Mouse (Mus musculus) heart, embryonic 14.5 days (tissue): ENCODE measurements around the gene Cd27. TPM values are rescaled to one million over a fixed set of nuclear protein-coding genes. Genes with fewer than 3 reads are reported as not detected.
A peak's percentile ranks its signal among the peaks of the same experiment; 100 is the strongest.

Source experiments
- ATAC-seq: fragments of 200-750 bp; cut with Nextera tagmentation; 2 replicates; pipeline ENCODE4 v1.8.0; 2017; ENCODE audit warnings: low read depth, moderate TSS enrichment; ENCODE audit not compliant: insufficient number of reproducible peaks, insufficient read depth, low FRiP score
- H3K27ac ChIP-seq, 2 experiments: fragments of 200-500 bp in 1 of 2; fragments of 300-500 bp in 1 of 2; sonication (generic) in 1 of 2; replicated peaks in 1 of 2; 2 replicates each; pipeline ENCODE4 v1.5.1; 2012 to 2014; ENCODE audit warnings: low read depth in 2 of 2, low read length in 2 of 2, control low read depth in 1 of 2, mild to moderate bottlenecking in 1 of 2, mixed read lengths in 1 of 2; ENCODE audit not compliant: control insufficient read depth in 1 of 2, insufficient read depth in 1 of 2
- H3K27me3 ChIP-seq: fragments of 300-500 bp; sonication (generic); 2 replicates; pipeline ENCODE4 v1.6.1; 2014; ENCODE audit warnings: mild to moderate bottlenecking, low read length, control low read depth; ENCODE audit not compliant: control insufficient read depth, insufficient read depth
- H3K36me3 ChIP-seq: fragments of 300-500 bp; sonication (generic); 2 replicates; pipeline ENCODE4 v1.6.1; 2014; ENCODE audit warnings: mild to moderate bottlenecking, control low read depth, low read length, mixed read lengths; ENCODE audit not compliant: control insufficient read depth, insufficient read depth
- H3K4me1 ChIP-seq, 2 experiments: fragments of 200-500 bp in 1 of 2; fragments of 300-500 bp in 1 of 2; sonication (generic) in 1 of 2; 2 replicates each; pipeline ENCODE4 v1.6.1; 2012 to 2014; ENCODE audit warnings: low read length in 2 of 2, control low read depth in 1 of 2, mixed read lengths in 1 of 2; ENCODE audit not compliant: control insufficient read depth in 2 of 2, insufficient read depth in 2 of 2
- H3K4me2 ChIP-seq: fragments of 300-500 bp; sonication (generic); 2 replicates; pipeline ENCODE4 v1.6.1; 2014; ENCODE audit warnings: mild to moderate bottlenecking, low read length
- H3K4me3 ChIP-seq, 2 experiments: fragments of 200-500 bp in 1 of 2; fragments of 300-500 bp in 1 of 2; sonication (generic) in 1 of 2; 2 replicates each; pipeline ENCODE4 v1.5.1; 2012 to 2014; ENCODE audit warnings: low read length in 2 of 2, mild to moderate bottlenecking in 2 of 2, control low read depth in 1 of 2, low read depth in 1 of 2, moderate library complexity in 1 of 2; ENCODE audit not compliant: control insufficient read depth in 1 of 2, insufficient read depth in 1 of 2
- H3K9ac ChIP-seq: fragments of 300-500 bp; sonication (generic); 2 replicates; pipeline ENCODE4 v1.6.1; 2014; ENCODE audit warnings: mild to moderate bottlenecking, low read length
- H3K9me3 ChIP-seq: fragments of 300-500 bp; sonication (generic); 2 replicates; pipeline ENCODE4 v1.6.1; 2016; ENCODE audit warnings: low read length, control low read depth; ENCODE audit not compliant: control insufficient read depth
- WGBS: fragments of 180-500 bp; shearing (Covaris S2); extraction: QIAGEN DNeasy Blood & Tissue Kit; methylation state at CpG from one replicate; pipeline ENCODE4 v1.1.7; 2014; 5-methylcytosine and 5-hydroxymethylcytosine counted together
- polyA plus RNA-seq: library from polyadenylated mRNA; unstranded; fragments of >200 nt; fragmentation: Nextera tagmentation; extraction: Ambion mirVana; gene quantifications from 2 replicates; pipeline ENCODE4 v1.2.1, GENCODE M21; 2014

The Cd27 gene
- polyA plus RNA-seq, 1 experiment from 2014 or later: 2.5 TPM

DNA sequence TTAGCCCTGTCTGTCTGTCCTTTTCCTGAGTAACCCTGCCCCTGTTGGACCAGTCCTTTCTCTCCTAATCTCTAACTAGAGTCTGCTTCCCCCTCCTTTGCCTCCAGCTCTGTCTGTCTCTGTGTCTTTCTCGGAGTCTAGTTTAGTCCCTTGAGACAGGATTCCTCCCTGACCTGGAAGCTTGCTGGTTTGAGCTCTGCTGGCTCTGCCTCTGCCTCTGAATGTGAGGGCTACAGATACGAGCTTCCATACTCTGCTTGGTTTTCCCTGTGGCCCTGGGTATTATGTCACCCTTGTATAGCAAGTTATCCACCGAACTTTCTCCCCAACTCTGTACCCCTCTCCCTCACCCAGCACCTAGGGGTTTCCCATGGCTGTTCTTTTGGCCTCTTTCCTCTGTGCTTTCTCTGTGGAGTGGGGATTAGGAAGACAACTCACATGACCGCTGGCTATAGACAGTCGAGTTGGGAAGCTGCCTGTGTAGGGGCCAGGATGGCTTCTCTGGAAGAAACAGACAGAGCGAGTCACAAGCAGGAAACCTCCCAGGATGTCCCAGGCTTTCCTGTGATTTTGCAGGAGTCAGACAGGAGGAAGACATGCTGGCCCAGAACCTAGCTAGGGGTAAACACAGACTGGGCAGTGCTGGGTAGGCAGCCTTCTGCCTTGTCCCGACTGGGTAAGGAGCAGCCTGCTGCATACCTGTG, 2.8 kb downstream of the Cd27 start:
- no peak overlapping the region for H3K4me3 ChIP-seq
- no peaks in the 10 kb centered on the region for H3K9me3 ChIP-seq
- peak overlapping the region; percentile 47 to 51; a peak in 2 of 4 replicates for H3K27ac ChIP-seq
- 40% methylated on average over 7 of the region's 7 CpGs for WGBS
- peaks cover 16 to 21% of the 10 kb centered on the region in 2 experiments for H3K4me1 ChIP-seq
- H3K36me3 ChIP-seq: no peaks in the 10 kb centered on the region
- peak overlapping the region; percentile 31; the same call in 1 of the 2 replicates for H3K4me2 ChIP-seq
- no peaks in the 10 kb centered on the region for H3K27me3 ChIP-seq
- peak overlapping the region; percentile 25; the same call in 1 of the 2 replicates for H3K9ac ChIP-seq
- ATAC-seq: no peak

- no peaks in the 10 kb centered on the region for H3K36me3 ChIP-seq
- H3K9ac ChIP-seq: no peak overlapping the region
- H3K4me3 ChIP-seq: no peak overlapping the region
- H3K4me2 ChIP-seq: peak overlapping the region; percentile 96
- H3K9me3 ChIP-seq: no peaks in the 10 kb centered on the region
- H3K4me1 ChIP-seq: peaks cover 16 to 21% of the 10 kb centered on the region in 2 experiments
- no peak for ATAC-seq
- whole genome bisulfite sequencing: 67% methylated on average over 6 of the region's 6 CpGs
- H3K27ac ChIP-seq: peak overlapping the region in 1 of 2 experiments; percentile 80; a peak in 2 of 4 replicates
- H3K27me3 ChIP-seq: no peaks in the 10 kb centered on the region
These were observed 4.3 kb downstream of the Cd27 start for GRCm38 (mm10) chr6:125232516-125232915.

- peaks cover 16 to 21% of the 10 kb centered on the region in 2 experiments for H3K4me1 ChIP-seq
- no peaks in the 10 kb centered on the region for H3K36me3 ChIP-seq
- peak overlapping the region; percentile 80 to 85 for H3K27ac ChIP-seq
- no peaks in the 10 kb centered on the region for H3K27me3 ChIP-seq
- peak overlapping the region; percentile 86 for H3K9ac ChIP-seq
- H3K4me2 ChIP-seq: peak overlapping the region; percentile 96
- 48% methylated on average over 4 of the region's 4 CpGs for WGBS
- ATAC-seq: no peak
- H3K9me3 ChIP-seq: no peaks in the 10 kb centered on the region
- peak overlapping the region; percentile 59 to 82 for H3K4me3 ChIP-seq
These were observed 4.8 kb downstream of the Cd27 start for GRCm38 (mm10) chr6:125232045-125232437.

DNA sequence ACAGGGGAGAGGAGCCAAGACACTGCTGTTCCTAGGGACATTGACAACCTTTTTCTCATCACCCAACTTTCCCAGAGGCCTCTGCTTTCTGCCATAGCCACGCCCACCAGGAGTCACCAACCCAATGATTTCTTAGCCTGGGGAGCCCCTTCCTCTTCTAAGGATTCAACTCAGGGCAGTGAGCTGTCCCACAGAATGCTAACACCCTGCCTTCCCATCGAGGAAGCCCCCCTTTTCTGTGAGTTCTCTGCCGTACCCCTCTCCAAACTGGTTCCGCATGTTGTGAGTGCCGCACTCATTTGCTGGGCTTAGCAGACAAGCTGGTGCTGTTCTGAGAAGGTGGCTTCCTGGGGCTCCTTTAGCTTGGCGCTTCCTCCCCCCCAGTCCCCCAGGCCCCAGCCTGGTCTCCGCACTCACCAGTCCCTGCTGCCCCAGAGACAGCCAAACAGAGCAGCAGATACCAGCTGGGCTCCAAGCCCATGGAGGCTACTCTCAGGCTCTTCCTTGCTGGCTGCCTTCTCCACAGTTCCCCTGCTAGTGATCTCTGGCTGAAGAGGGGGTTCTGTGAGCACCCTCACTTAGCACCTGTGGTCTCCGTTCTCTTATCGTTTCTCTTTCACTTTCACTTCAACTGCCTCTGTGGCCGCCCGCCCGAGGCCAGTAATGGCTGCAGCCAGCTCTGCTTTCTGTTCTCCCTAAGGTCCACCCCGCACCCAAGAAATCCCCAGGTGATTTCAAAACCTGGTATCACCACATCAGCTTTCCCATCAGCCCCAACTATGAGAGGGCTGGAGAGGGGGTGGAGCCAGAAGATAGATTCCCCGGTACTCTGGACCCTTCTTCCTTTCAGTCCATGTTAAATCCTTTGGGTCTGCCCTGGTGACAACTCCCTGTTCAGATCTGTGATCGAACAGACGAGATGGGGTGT, 5.4 kb downstream of the Cd27 start, which contains the start of gene Tapbpl:
Gene Tapbpl, minus strand, starts transcription at position 744 of the 928 bp plus-strand sequence.
- peak; percentile 44; the same call in 1 of the 2 replicates for ATAC-seq
- H3K4me1 ChIP-seq: peaks cover 16 to 21% of the 10 kb centered on the region in 2 experiments
- peak within 1 kb of the TSS; percentile 59 to 82 for H3K4me3 ChIP-seq
- peak within 1 kb of the TSS; percentile 86 for H3K9ac ChIP-seq
- H3K9me3 ChIP-seq: no peaks in the 10 kb centered on the region
- H3K4me2 ChIP-seq: peak within 1 kb of the TSS; percentile 96
- peak within 1 kb of the TSS; percentile 80 to 85 for H3K27ac ChIP-seq
- WGBS: 1% methylated on average over 16 of the region's 16 CpGs
- no peaks in the 10 kb centered on the region for H3K27me3 ChIP-seq
- H3K36me3 ChIP-seq: no peaks in the 10 kb centered on the region

DNA sequence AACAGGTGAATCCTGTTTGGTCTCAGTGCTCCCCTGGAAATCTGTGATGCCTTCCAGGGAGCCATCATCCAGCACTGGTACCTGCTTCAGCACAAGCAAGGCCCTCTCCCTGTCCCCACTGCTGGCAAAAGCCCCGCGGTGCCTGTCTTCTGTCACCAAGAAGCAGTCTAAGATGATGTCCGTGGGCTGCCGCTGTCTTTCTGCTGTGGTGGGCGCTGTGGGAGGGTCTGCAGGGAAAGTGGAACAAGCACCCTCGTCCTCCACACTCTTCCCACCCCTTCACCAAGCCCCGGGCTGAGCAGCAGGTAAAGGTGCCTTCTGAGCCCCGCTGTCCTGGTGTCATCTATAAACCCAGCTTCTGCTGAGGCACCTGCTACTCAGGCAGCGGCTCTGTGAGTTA, 6.2 kb downstream of the Cd27 start:
- no peak for ATAC-seq
- Histone ChIP-seq H3K27me3 (no peaks in the 10 kb centered on the region), H3K4me3 (no peak overlapping the region), H3K27ac (no peak overlapping the region; a peak in 1 of 4 replicates), H3K9ac (peak overlapping the region; percentile 30; the same call in 1 of the 2 replicates), H3K9me3 (no peaks in the 10 kb centered on the region), H3K36me3 (no peaks in the 10 kb centered on the region), H3K4me2 (peak overlapping the region; percentile 96), H3K4me1 (peaks cover 16 to 21% of the 10 kb centered on the region in 2 experiments)
- 53% methylated on average over 9 of the region's 9 CpGs for WGBS

DNA sequence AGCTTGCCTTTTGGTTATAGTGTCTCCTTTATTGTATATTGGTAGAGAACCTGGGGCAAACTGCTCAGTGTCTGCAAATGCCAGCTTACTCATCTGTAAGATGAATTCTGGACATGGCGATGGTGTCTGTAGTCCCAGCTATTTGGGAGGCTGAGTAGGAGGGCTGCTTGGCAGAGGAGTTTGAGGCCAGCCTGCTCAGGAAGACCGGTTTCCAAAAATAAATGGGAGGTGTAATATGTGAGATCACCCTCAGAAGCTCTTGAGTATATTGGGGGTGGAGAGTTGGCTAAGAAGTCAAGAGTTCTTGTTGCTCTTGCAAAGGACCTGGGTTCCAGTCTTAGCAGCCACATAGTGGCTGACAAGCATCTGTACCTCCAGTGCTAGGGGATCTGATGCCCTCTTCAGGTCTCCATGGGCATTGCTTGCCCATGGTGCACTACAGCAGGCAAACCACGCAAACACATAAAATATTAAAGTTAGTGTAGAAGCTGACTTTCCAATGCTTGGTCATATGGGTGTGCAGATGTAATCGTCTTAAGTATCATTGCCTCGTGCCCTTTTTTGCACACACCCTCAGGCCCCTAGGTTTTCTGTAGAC, 11.2 kb downstream of the Cd27 start:
- H3K27ac ChIP-seq: no peak overlapping the region
- no peaks in the 10 kb centered on the region for H3K9me3 ChIP-seq
- no peak for ATAC-seq
- H3K36me3 ChIP-seq: peaks cover 12% of the 10 kb centered on the region; the same call in 1 of the 2 replicates
- H3K4me3 ChIP-seq: no peak overlapping the region
- H3K4me1 ChIP-seq: peaks cover 0 to 5% of the 10 kb centered on the region in 2 experiments; a peak in 3 of 4 replicates
- H3K27me3 ChIP-seq: no peaks in the 10 kb centered on the region
- no peak overlapping the region for H3K9ac ChIP-seq
- no peak overlapping the region for H3K4me2 ChIP-seq
- 72% methylated on average over 5 of the region's 5 CpGs for WGBS

GRCm38 (mm10) chr6:125222577-125222976, 14.2 kb downstream of the Cd27 start:
- no peaks in the 10 kb centered on the region for H3K27me3 ChIP-seq
- H3K36me3 ChIP-seq: peaks cover 25% of the 10 kb centered on the region
- no peak overlapping the region for H3K9ac ChIP-seq
- no peak for ATAC-seq
- no peak overlapping the region for H3K27ac ChIP-seq
- 71% methylated on average over 3 of the region's 3 CpGs for WGBS
- no peak overlapping the region for H3K4me2 ChIP-seq
- H3K4me3 ChIP-seq: no peak overlapping the region
- H3K9me3 ChIP-seq: no peaks in the 10 kb centered on the region
- H3K4me1 ChIP-seq: peaks cover 0 to 3% of the 10 kb centered on the region in 2 experiments; a peak in 1 of 4 replicates
